Mouse (Mus musculus): ENCODE measurements around the gene H2-Aa. TPM values are rescaled to one million over a fixed set of nuclear protein-coding genes. Genes with fewer than 3 reads are reported as not detected.

Gene H2-Aa
- polyA plus RNA-seq, 1 experiment from 2014 or later = 0.28 TPM

- no peaks in the 10 kb centered on the region for H3K36me3 ChIP-seq
- H3K9ac ChIP-seq (replicated peaks) = no peak overlapping the region
- H3K4me2 ChIP-seq (replicated peaks) = no peak overlapping the region
- H3K27ac ChIP-seq = no peak overlapping the region
- 58% methylated on average over 3 of the region's 3 CpGs for WGBS
- H3K4me1 ChIP-seq (replicated peaks) = peaks cover 5% of the 10 kb centered on the region
- no peak for ATAC-seq
- H3K9me3 ChIP-seq = no peaks in the 10 kb centered on the region
- no peaks in the 10 kb centered on the region for H3K27me3 ChIP-seq
- no peak overlapping the region for H3K4me3 ChIP-seq (replicated peaks)
Observed at GRCm38 (mm10) chr17:34299356-34299755, 11.7 kb upstream of the H2-Aa start.

- H3K4me3 ChIP-seq (replicated peaks) = peak overlapping the region; percentile 39
- H3K27me3 ChIP-seq = peaks cover 3% of the 10 kb centered on the region; the same call in 1 of the 2 replicates
- peak; percentile 86 for ATAC-seq
- H3K4me1 ChIP-seq (replicated peaks) = peaks cover 5% of the 10 kb centered on the region
- no peaks in the 10 kb centered on the region for H3K9me3 ChIP-seq
- WGBS = 21% methylated on average over 23 of the region's 23 CpGs
- no peaks in the 10 kb centered on the region for H3K36me3 ChIP-seq
- peak overlapping the region; percentile 48 for H3K4me2 ChIP-seq (replicated peaks)
- H3K27ac ChIP-seq = no peak overlapping the region
- 0 out of 2 replicates have a peak overlapping the region, but pooled peaks have one; percentile 24 for H3K9ac ChIP-seq (replicated peaks)
Observed at GRCm38 (mm10) chr17:34295891-34296794, 8.5 kb upstream of the H2-Aa start.

GRCm38 (mm10) chr17:34295307-34295706, 7.7 kb upstream of the H2-Aa start:
- H3K36me3 ChIP-seq = no peaks in the 10 kb centered on the region
- no peak overlapping the region for H3K4me2 ChIP-seq (replicated peaks)
- peaks cover 5% of the 10 kb centered on the region for H3K4me1 ChIP-seq (replicated peaks)
- no peak overlapping the region for H3K9ac ChIP-seq (replicated peaks)
- ATAC-seq = no peak
- no peaks in the 10 kb centered on the region for H3K9me3 ChIP-seq
- no peak overlapping the region for H3K4me3 ChIP-seq (replicated peaks)
- peaks cover 3% of the 10 kb centered on the region; the same call in 1 of the 2 replicates for H3K27me3 ChIP-seq
- H3K27ac ChIP-seq = no peak overlapping the region

DNA sequence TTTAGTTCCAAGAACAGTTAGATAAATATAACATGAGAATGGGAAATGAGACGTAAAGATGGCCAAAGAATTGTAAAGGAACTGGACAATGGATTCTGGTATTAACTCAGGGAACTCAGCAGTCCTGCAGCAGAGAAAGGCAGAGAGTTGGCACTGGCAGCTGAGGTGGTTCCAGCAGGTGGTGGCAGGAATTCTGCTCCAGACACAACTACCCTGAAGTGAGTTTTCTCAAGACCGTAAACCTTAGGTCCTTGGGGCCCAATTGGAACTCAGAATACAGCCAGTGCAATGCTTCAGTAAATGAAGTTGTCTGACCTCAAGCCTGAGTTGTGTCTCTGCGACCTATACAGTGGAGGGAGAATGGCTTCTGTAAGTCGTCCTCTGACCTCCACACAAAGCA, 6.6 kb upstream of the H2-Aa start:
- Histone ChIP-seq H3K4me2 (replicated peaks) (no peak overlapping the region), H3K9ac (replicated peaks) (no peak overlapping the region), H3K36me3 (no peaks in the 10 kb centered on the region), H3K27ac (no peak overlapping the region), H3K4me3 (replicated peaks) (no peak overlapping the region), H3K9me3 (no peaks in the 10 kb centered on the region), H3K27me3 (peaks cover 3% of the 10 kb centered on the region; the same call in 1 of the 2 replicates), H3K4me1 (replicated peaks) (peaks cover 5% of the 10 kb centered on the region)
- 67% methylated on average over 4 of the region's 4 CpGs for WGBS
- no peak for ATAC-seq

DNA sequence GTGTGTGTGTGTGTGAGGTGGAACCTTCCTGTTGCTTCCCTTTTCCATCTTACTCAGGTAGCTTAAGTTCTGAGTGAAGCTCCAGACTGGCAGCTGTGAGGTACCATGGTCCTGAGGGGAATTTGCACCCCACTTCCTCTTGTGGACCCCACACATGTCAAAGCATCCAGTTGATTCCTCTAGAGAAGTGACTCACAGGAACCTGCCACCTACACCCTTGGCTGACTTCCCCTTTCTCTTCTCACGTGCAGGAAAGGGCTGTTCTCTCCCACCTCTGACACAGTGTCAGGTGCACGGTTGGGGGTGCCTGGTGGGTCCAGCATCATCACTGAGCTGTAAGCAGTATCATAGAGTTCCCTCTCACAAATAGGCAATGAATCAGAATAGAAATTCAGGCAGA, 5.9 kb upstream of the H2-Aa start:
- H3K4me2 ChIP-seq (replicated peaks) = no peak overlapping the region
- peaks cover 3% of the 10 kb centered on the region; the same call in 1 of the 2 replicates for H3K27me3 ChIP-seq
- 68% methylated on average over 2 of the region's 2 CpGs for WGBS
- no peak overlapping the region for H3K4me3 ChIP-seq (replicated peaks)
- no peak overlapping the region for H3K9ac ChIP-seq (replicated peaks)
- ATAC-seq = no peak
- no peaks in the 10 kb centered on the region for H3K9me3 ChIP-seq
- H3K27ac ChIP-seq = no peak overlapping the region
- peaks cover 5% of the 10 kb centered on the region for H3K4me1 ChIP-seq (replicated peaks)
- H3K36me3 ChIP-seq = no peaks in the 10 kb centered on the region

DNA sequence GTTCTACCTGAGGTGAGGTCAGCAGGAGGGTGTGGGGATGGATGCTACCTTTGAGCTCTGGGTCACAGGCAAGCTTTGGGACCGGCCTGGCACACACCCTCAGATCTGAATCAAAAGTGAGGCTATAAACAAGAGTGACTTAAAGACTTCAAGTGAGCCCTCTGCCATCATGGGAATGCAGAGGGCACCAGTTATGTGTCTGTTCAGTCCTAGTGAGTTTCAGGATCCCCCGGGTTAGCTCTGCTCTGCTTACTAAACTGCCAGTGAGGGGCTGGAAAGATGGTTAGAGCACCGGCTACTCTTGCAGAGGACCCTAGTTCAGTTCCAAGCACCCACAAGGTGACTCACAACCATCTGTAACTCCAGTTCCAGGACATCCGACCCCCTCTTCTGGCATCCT, 4.9 kb upstream of the H2-Aa start:
- Histone ChIP-seq H3K27ac (no peak overlapping the region), H3K9me3 (no peaks in the 10 kb centered on the region), H3K27me3 (peaks cover 3% of the 10 kb centered on the region; the same call in 1 of the 2 replicates), H3K4me2 (replicated peaks) (no peak overlapping the region), H3K36me3 (no peaks in the 10 kb centered on the region), H3K9ac (replicated peaks) (no peak overlapping the region), H3K4me1 (replicated peaks) (peaks cover under 1% of the 10 kb centered on the region), H3K4me3 (replicated peaks) (no peak overlapping the region)
- ATAC-seq = no peak
- 91% methylated on average over 4 of the region's 4 CpGs for WGBS

DNA sequence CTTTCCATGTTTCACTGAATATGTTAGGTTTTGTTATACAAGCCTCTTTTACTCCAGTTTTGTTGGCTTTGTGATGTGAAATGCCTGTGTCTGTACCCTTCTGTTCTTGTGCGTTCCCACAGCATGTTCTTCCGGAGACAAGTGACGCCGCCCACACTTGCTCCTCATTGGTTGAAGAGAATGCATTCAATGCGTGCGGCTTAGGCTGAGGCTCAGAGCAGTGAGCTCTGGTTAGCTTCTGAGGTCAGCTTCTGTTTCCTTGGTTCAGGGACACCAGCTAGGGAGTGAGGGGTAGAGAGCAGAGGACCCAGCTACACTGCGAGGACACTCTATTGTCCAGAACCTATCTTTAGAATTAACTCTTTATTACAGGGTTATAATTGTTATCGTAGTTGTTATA, 4.0 kb upstream of the H2-Aa start:
- Histone ChIP-seq H3K4me3 (replicated peaks) (no peak overlapping the region), H3K27me3 (peaks cover 3% of the 10 kb centered on the region; the same call in 1 of the 2 replicates), H3K9ac (replicated peaks) (no peak overlapping the region), H3K9me3 (no peaks in the 10 kb centered on the region), H3K4me2 (replicated peaks) (no peak overlapping the region), H3K36me3 (no peaks in the 10 kb centered on the region), H3K27ac (no peak overlapping the region), H3K4me1 (replicated peaks) (no peaks in the 10 kb centered on the region; the same call in 1 of the 2 replicates)
- peak; percentile 93 for ATAC-seq
- 14% methylated on average over 8 of the region's 8 CpGs for WGBS

GRCm38 (mm10) chr17:34288131-34288530, 508 bp upstream of the H2-Aa start:
- no peak overlapping the region for H3K4me2 ChIP-seq (replicated peaks)
- no peaks in the 10 kb centered on the region for H3K27me3 ChIP-seq
- H3K27ac ChIP-seq = no peak overlapping the region
- no peaks in the 10 kb centered on the region for H3K9me3 ChIP-seq
- H3K36me3 ChIP-seq = no peaks in the 10 kb centered on the region
- no peaks in the 10 kb centered on the region for H3K4me1 ChIP-seq (replicated peaks)
- no peak overlapping the region for H3K9ac ChIP-seq (replicated peaks)
- no peak for ATAC-seq
- 68% methylated on average over 3 of the region's 3 CpGs for WGBS
- H3K4me3 ChIP-seq (replicated peaks) = no peak overlapping the region

GRCm38 (mm10) chr17:34286999-34287398, 624 bp downstream of the H2-Aa start:
- Histone ChIP-seq H3K4me3 (replicated peaks) (no peak overlapping the region), H3K27me3 (no peaks in the 10 kb centered on the region), H3K36me3 (no peaks in the 10 kb centered on the region), H3K4me2 (replicated peaks) (no peak overlapping the region), H3K9ac (replicated peaks) (no peak overlapping the region), H3K4me1 (replicated peaks) (no peaks in the 10 kb centered on the region), H3K9me3 (no peaks in the 10 kb centered on the region), H3K27ac (no peak overlapping the region)
- WGBS = 72% methylated on average over 6 of the region's 6 CpGs
- no peak for ATAC-seq

DNA sequence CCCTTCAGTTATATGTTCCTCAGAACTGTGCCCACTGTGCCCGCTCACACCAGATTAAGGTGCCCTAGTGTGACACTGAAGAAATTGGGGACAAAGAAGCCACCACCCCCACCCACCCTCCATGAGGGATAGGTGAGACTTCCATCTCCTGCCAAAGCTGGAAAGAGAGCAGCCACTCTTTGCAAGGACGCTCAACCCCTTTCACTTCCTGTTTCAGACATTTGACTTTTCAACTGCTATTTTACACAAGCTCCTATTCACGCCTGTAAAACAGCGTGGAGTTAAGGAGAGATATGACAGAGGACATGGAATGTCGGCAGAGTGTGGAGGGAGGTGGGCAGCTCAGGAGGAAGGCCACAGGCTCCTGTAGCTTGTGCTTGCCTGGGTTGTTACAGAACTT, 1.1 kb downstream of the H2-Aa start:
- H3K4me1 ChIP-seq (replicated peaks) = no peaks in the 10 kb centered on the region
- H3K36me3 ChIP-seq = no peaks in the 10 kb centered on the region
- no peak overlapping the region for H3K4me2 ChIP-seq (replicated peaks)
- H3K4me3 ChIP-seq (replicated peaks) = no peak overlapping the region
- WGBS = 88% methylated on average over 5 of the region's 5 CpGs
- no peaks in the 10 kb centered on the region for H3K27me3 ChIP-seq
- H3K9ac ChIP-seq (replicated peaks) = no peak overlapping the region
- no peak for ATAC-seq
- H3K9me3 ChIP-seq = no peaks in the 10 kb centered on the region
- H3K27ac ChIP-seq = no peak overlapping the region

GRCm38 (mm10) chr17:34285848-34286247, 1.8 kb downstream of the H2-Aa start:
- Histone ChIP-seq H3K27me3 (no peaks in the 10 kb centered on the region), H3K9me3 (no peaks in the 10 kb centered on the region), H3K4me2 (replicated peaks) (no peak overlapping the region), H3K27ac (no peak overlapping the region), H3K36me3 (no peaks in the 10 kb centered on the region), H3K4me1 (replicated peaks) (no peaks in the 10 kb centered on the region), H3K9ac (replicated peaks) (no peak overlapping the region), H3K4me3 (replicated peaks) (no peak overlapping the region)
- ATAC-seq = no peak
- WGBS = 39% methylated on average over 4 of the region's 4 CpGs

DNA sequence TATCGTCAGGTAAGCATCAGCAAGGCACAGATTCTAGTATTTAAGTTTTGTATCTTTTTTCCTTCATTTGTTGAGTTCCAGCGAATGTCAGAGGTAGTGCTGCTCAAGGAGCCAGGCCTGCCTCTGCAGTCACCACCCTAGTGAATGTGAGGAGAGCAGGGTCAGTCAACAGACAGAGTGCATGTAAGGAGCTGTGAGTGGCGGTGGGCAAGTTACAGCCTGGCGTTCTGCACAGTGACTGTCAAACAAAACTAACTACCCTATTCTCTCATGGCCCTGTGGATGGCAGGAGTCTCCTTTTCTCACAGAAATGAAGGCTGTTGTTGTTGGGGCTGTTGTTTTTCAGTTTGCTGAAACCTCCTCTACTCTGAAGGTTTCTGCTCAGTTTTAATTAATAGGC, 2.3 kb downstream of the H2-Aa start:
- H3K27me3 ChIP-seq = no peaks in the 10 kb centered on the region
- ATAC-seq = no peak
- no peak overlapping the region for H3K4me3 ChIP-seq (replicated peaks)

More for the DNA sequence above, 2.3 kb downstream of the H2-Aa start:
- 72% methylated on average over 4 of the region's 4 CpGs for WGBS
- Histone ChIP-seq H3K9ac (replicated peaks) (no peak overlapping the region), H3K4me2 (replicated peaks) (no peak overlapping the region), H3K9me3 (no peaks in the 10 kb centered on the region), H3K4me1 (replicated peaks) (no peaks in the 10 kb centered on the region), H3K27ac (no peak overlapping the region), H3K36me3 (no peaks in the 10 kb centered on the region)
